Mouse (Mus musculus): ENCODE data around the gene Ppp2r3a.

GRCm38 (mm10) chr9:101249626-101250025, 2.0 kb downstream of the Ppp2r3a start:
- TF ChIP-seq CTCF (conservative IDR thresholded peaks at IDR 0.05; ENCODE audit: low read length) (no peak), NANOG (IDR thresholded peaks at IDR 0.05; ENCODE audit: borderline replicate concordance, low read length) (no peak)

Data from E14TG2a.4 (cell line).